Mouse (Mus musculus): ENCODE data around the gene Rcan3. TPM values are rescaled to one million over a fixed set of nuclear protein-coding genes. Genes with fewer than 3 reads are reported as not detected.
A peak's percentile ranks its signal among the peaks of the same experiment; 100 is the strongest.

Rcan3 gene
- polyA plus RNA-seq, 1 experiment from 2014 or later, result 12.6 TPM

GRCm38 (mm10) chr4:135395375-135395774 lies 38.3 kb downstream of the Rcan3 start:
- WGBS, result 71% methylated on average over 4 of the region's 4 CpGs
- H3K9ac ChIP-seq (replicated peaks; ENCODE audit: low read depth), result no peak overlapping the region
- no peaks in the 10 kb centered on the region for H3K9me3 ChIP-seq (ENCODE audit: low read length)
- H3K4me3 ChIP-seq (ENCODE audit: low read depth, low read length), result no peak overlapping the region
- no peaks in the 10 kb centered on the region for H3K36me3 ChIP-seq (ENCODE audit: insufficient read depth, low read length)
- 0 out of 2 replicates have a peak, but pooled peaks cover 6% of the 10 kb centered on the region for H3K27me3 ChIP-seq (replicated peaks; ENCODE audit: insufficient read depth, low read length)
- H3K27ac ChIP-seq (ENCODE audit: low read length), result no peak overlapping the region
- DNase-seq (ENCODE audit: low spot score) (no peak), ATAC-seq (no peak)
- H3K4me1 ChIP-seq (ENCODE audit: insufficient read depth, low read depth, low read length), result peaks cover 9% of the 10 kb centered on the region; the same call in 1 of the 2 replicates
- no peak overlapping the region for H3K4me2 ChIP-seq (replicated peaks; ENCODE audit: low read depth, low read length)
- TF ChIP-seq EP300 (IDR thresholded peaks at IDR 0.05) (no peak), CTCF (IDR thresholded peaks at IDR 0.05) (no peak)

GRCm38 (mm10) chr4:135394666-135395065 lies 39.0 kb downstream of the Rcan3 start:
- TF ChIP-seq EP300 (IDR thresholded peaks at IDR 0.05) (no peak), CTCF (IDR thresholded peaks at IDR 0.05) (no peak)
- peaks cover 9% of the 10 kb centered on the region; the same call in 1 of the 2 replicates for H3K4me1 ChIP-seq (ENCODE audit: insufficient read depth, low read depth, low read length)
- ATAC-seq (no peak), DNase-seq (ENCODE audit: low spot score) (no peak)
- H3K36me3 ChIP-seq (ENCODE audit: insufficient read depth, low read length), result no peaks in the 10 kb centered on the region
- no peak overlapping the region for H3K4me3 ChIP-seq (ENCODE audit: low read depth, low read length)
- 0 out of 2 replicates have a peak, but pooled peaks cover 6% of the 10 kb centered on the region for H3K27me3 ChIP-seq (replicated peaks; ENCODE audit: insufficient read depth, low read length)
- no peak overlapping the region for H3K9ac ChIP-seq (replicated peaks; ENCODE audit: low read depth)
- no peak overlapping the region for H3K4me2 ChIP-seq (replicated peaks; ENCODE audit: low read depth, low read length)
- 72% methylated on average over 7 of the region's 7 CpGs for WGBS
- H3K9me3 ChIP-seq (ENCODE audit: low read length), result no peaks in the 10 kb centered on the region
- H3K27ac ChIP-seq (ENCODE audit: low read length), result no peak overlapping the region

- Histone ChIP-seq H3K27me3 (replicated peaks; ENCODE audit: insufficient read depth, low read length) (0 out of 2 replicates have a peak, but pooled peaks cover 6% of the 10 kb centered on the region), H3K36me3 (ENCODE audit: insufficient read depth, low read length) (no peaks in the 10 kb centered on the region), H3K9ac (replicated peaks; ENCODE audit: low read depth) (no peak overlapping the region), H3K4me2 (replicated peaks; ENCODE audit: low read depth, low read length) (no peak overlapping the region), H3K9me3 (ENCODE audit: low read length) (no peaks in the 10 kb centered on the region), H3K27ac (ENCODE audit: low read length) (no peak overlapping the region), H3K4me3 (ENCODE audit: low read depth, low read length) (no peak overlapping the region), H3K4me1 (ENCODE audit: insufficient read depth, low read depth, low read length) (peaks cover 9% of the 10 kb centered on the region; the same call in 1 of the 2 replicates)
- no peak for TF ChIP-seq CTCF (IDR thresholded peaks at IDR 0.05)
- no peak for TF ChIP-seq EP300 (IDR thresholded peaks at IDR 0.05)
- ATAC-seq (no peak), DNase-seq (ENCODE audit: low spot score) (no peak)
- WGBS, result 65% methylated on average over 6 of the region's 6 CpGs
These were observed 40.3 kb downstream of the Rcan3 start for GRCm38 (mm10) chr4:135393381-135393780.

- WGBS, result 83% methylated on average over 3 of the region's 3 CpGs
- DNase-seq (ENCODE audit: low spot score) (no peak), ATAC-seq (no peak)
- Histone ChIP-seq H3K4me1 (ENCODE audit: insufficient read depth, low read depth, low read length) (peaks cover 6% of the 10 kb centered on the region; the same call in 1 of the 2 replicates), H3K36me3 (ENCODE audit: insufficient read depth, low read length) (no peaks in the 10 kb centered on the region), H3K27me3 (replicated peaks; ENCODE audit: insufficient read depth, low read length) (0 out of 2 replicates have a peak, but pooled peaks cover 4% of the 10 kb centered on the region), H3K4me3 (ENCODE audit: low read depth, low read length) (no peak overlapping the region), H3K9me3 (ENCODE audit: low read length) (no peaks in the 10 kb centered on the region), H3K4me2 (replicated peaks; ENCODE audit: low read depth, low read length) (no peak overlapping the region), H3K27ac (ENCODE audit: low read length) (no peak overlapping the region), H3K9ac (replicated peaks; ENCODE audit: low read depth) (no peak overlapping the region)
- TF ChIP-seq EP300 (IDR thresholded peaks at IDR 0.05), result no peak
These were observed 40.9 kb downstream of the Rcan3 start for GRCm38 (mm10) chr4:135392801-135393200.

GRCm38 (mm10) chr4:135391014-135391413 lies 42.6 kb downstream of the Rcan3 start:
- H3K9me3 ChIP-seq (ENCODE audit: low read length), result no peaks in the 10 kb centered on the region
- no peak for ATAC-seq
- TF ChIP-seq EP300 (IDR thresholded peaks at IDR 0.05) (no peak), CTCF (IDR thresholded peaks at IDR 0.05) (no peak)
- no peaks in the 10 kb centered on the region for H3K27me3 ChIP-seq (replicated peaks; ENCODE audit: insufficient read depth, low read length)
- WGBS, result 43% methylated on average over 6 of the region's 6 CpGs
- H3K4me3 ChIP-seq (ENCODE audit: low read depth, low read length), result no peak overlapping the region
- H3K36me3 ChIP-seq (ENCODE audit: insufficient read depth, low read length), result no peaks in the 10 kb centered on the region
- H3K27ac ChIP-seq (ENCODE audit: low read length), result no peak overlapping the region
- H3K9ac ChIP-seq (replicated peaks; ENCODE audit: low read depth), result no peak overlapping the region
- H3K4me1 ChIP-seq (ENCODE audit: insufficient read depth, low read depth, low read length), result no peaks in the 10 kb centered on the region
- no peak for DNase-seq (ENCODE audit: low spot score)
- no peak overlapping the region for H3K4me2 ChIP-seq (replicated peaks; ENCODE audit: low read depth, low read length)

- TF ChIP-seq EP300 (IDR thresholded peaks at IDR 0.05) (no peak), CTCF (IDR thresholded peaks at IDR 0.05) (no peak)
- Histone ChIP-seq H3K4me1 (ENCODE audit: insufficient read depth, low read depth, low read length) (no peaks in the 10 kb centered on the region), H3K27ac (ENCODE audit: low read length) (no peak overlapping the region), H3K4me3 (ENCODE audit: low read depth, low read length) (no peak overlapping the region), H3K4me2 (replicated peaks; ENCODE audit: low read depth, low read length) (0 out of 2 replicates have a peak overlapping the region, but pooled peaks have one; percentile 23), H3K9me3 (ENCODE audit: low read length) (no peaks in the 10 kb centered on the region), H3K27me3 (replicated peaks; ENCODE audit: insufficient read depth, low read length) (no peaks in the 10 kb centered on the region), H3K9ac (replicated peaks; ENCODE audit: low read depth) (no peak overlapping the region), H3K36me3 (ENCODE audit: insufficient read depth, low read length) (no peaks in the 10 kb centered on the region)
- DNase-seq (ENCODE audit: low spot score), result peak; percentile 28
- peak; percentile 48; the same call in 1 of the 2 replicates for ATAC-seq
- 21% methylated on average over 10 of the region's 10 CpGs for WGBS
These were observed 48.0 kb downstream of the Rcan3 start for GRCm38 (mm10) chr4:135385614-135386013.

- Histone ChIP-seq H3K36me3 (ENCODE audit: insufficient read depth, low read length) (no peaks in the 10 kb centered on the region), H3K9ac (replicated peaks; ENCODE audit: low read depth) (no peak overlapping the region), H3K4me3 (ENCODE audit: low read depth, low read length) (no peak overlapping the region), H3K4me2 (replicated peaks; ENCODE audit: low read depth, low read length) (no peak overlapping the region), H3K27ac (ENCODE audit: low read length) (no peak overlapping the region), H3K4me1 (ENCODE audit: insufficient read depth, low read depth, low read length) (no peaks in the 10 kb centered on the region), H3K27me3 (replicated peaks; ENCODE audit: insufficient read depth, low read length) (no peaks in the 10 kb centered on the region), H3K9me3 (ENCODE audit: low read length) (no peaks in the 10 kb centered on the region)
- ATAC-seq (peak; percentile 47; the same call in 1 of the 2 replicates), DNase-seq (ENCODE audit: low spot score) (peak; percentile 81)
- TF ChIP-seq EP300 (IDR thresholded peaks at IDR 0.05) (no peak), CTCF (IDR thresholded peaks at IDR 0.05) (peak; percentile 99)
- 3% methylated on average over 14 of the region's 14 CpGs for WGBS
These were observed 51.3 kb downstream of the Rcan3 start for GRCm38 (mm10) chr4:135382316-135382715.
